Mouse (Mus musculus) embryonic fibroblast, embryonic 13.5 days (primary cell): ENCODE data around the gene Cfl1. TPM values are rescaled to one million over a fixed set of nuclear protein-coding genes. Genes with fewer than 3 reads are reported as not detected.

Source experiments
- H3K27ac ChIP-seq: 2 replicates; pipeline ENCODE4 v1.5.1; 2012; ENCODE audit warnings: low read length, control low read depth, inconsistent platforms; ENCODE audit not compliant: insufficient read depth
- H3K4me1 ChIP-seq: 2 replicates; pipeline ENCODE4 v1.6.1; 2011; ENCODE audit warnings: low read length; ENCODE audit not compliant: control insufficient read depth, insufficient read depth
- H3K4me3 ChIP-seq: 2 replicates; pipeline ENCODE4 v1.5.1; 2011; ENCODE audit warnings: mild to moderate bottlenecking, control low read depth, low read length; ENCODE audit not compliant: insufficient read depth
- CTCF ChIP-seq: IDR thresholded peaks from 2 replicates; pipeline ENCODE4 v1.5.1; 2011; ENCODE audit warnings: mild to moderate bottlenecking, control low read depth, low read length, moderate library complexity, borderline replicate concordance; ENCODE audit not compliant: insufficient read depth
- POLR2A ChIP-seq: IDR thresholded peaks from 2 replicates; pipeline ENCODE4 v1.6.1; 2011; ENCODE audit warnings: low read depth, mild to moderate bottlenecking, control low read depth, low read length, moderate library complexity
- polyA plus RNA-seq: library from polyadenylated mRNA; stranded (reverse); fragments of >200 nt; gene quantifications from 2 replicates; pipeline ENCODE4 v1.2.4, GENCODE M21; 2011; ENCODE audit warnings: low read depth; ENCODE audit not compliant: missing spikeins, insufficient read length

Gene Cfl1
- polyA plus RNA-seq, 1 experiment = 1,890 TPM

GRCm38 (mm10) chr19:5463791-5464562, 26.3 kb upstream of the Cfl1 start:
- no peak overlapping the region for H3K27ac ChIP-seq
- no peak for TF ChIP-seq POLR2A
- peak; percentile 94 for TF ChIP-seq CTCF
- H3K4me1 ChIP-seq = peaks cover 9% of the 10 kb centered on the region; the same call in 1 of the 2 replicates
- H3K4me3 ChIP-seq = no peak overlapping the region

DNA sequence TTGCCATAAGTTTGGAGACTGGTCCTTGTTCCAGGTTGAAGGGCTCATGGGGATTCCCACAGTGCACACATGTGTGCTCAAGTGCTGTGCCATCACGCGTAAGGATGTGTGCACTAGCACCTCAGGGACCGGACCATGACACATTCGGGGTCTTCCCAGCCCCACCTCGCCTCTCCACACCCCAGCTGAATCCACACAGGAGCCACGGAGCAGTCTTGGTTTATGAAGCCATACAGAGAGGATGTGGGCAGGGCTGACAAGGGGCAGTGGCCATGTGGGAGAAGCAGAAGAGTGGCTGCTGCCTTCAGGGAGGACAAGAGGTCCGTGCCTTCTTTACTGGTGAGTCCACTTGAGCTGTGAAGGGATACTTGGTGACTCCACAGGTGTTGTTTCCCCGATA, 25.2 kb upstream of the Cfl1 start:
- no peak overlapping the region for H3K27ac ChIP-seq
- H3K4me1 ChIP-seq = peaks cover 9% of the 10 kb centered on the region; the same call in 1 of the 2 replicates
- no peak for TF ChIP-seq POLR2A
- TF ChIP-seq CTCF = no peak
- H3K4me3 ChIP-seq = no peak overlapping the region

DNA sequence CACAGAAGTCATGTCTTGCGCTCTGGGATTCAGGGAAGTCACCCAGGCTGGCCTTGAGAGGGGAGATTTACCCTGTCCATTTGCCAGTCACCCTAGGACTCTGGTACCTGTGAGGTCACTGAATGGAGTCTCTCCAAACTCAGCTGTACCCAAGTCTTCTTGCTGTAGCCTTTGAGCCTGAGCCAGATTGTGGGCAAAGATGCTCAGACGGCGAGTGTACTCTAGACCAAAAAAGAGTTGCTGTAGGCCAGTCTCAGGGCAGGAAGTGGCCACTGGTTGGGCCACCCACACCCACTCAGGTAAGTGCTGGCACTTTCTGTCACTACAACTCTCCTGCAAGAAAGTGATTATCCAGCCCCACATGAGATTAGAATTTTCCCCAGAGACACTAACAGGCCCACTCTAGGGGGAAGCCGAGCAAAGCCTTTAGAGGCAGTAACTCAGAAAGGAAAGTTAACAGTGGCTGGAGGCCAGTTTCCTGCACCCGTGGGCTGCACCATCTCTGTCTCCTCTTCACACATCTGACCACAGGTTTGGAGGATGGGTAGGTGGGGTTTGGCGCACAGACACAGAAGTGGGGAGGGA, 23.2 kb upstream of the Cfl1 start:
- Histone ChIP-seq H3K4me1 (peaks cover 3% of the 10 kb centered on the region; the same call in 1 of the 2 replicates), H3K27ac (no peak overlapping the region), H3K4me3 (no peak overlapping the region)
- TF ChIP-seq CTCF = no peak
- no peak for TF ChIP-seq POLR2A

DNA sequence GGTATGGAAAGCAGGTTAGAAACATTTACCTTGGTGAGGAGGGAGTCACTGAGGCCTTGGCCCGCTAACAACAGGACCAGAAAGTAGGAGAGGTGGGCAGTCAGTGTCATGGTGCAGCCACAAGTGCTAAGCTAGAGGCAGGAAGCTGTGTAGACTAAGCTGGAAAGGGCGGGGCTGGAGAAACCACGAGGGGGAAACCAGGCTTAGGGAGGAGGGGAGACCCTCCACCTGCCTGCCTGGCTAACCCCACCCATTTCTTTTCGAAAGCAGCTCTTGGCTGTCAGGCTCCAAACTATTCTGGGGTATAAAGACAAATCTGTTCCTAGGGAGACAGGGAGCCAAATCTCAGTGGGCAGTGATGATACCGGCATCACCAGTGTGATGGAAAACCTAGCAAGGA, 21.9 kb upstream of the Cfl1 start, which contains the start of gene Ctsw:
Gene Ctsw (minus strand): TSS at position 134 of the 400 bp plus-strand sequence.
- H3K27ac ChIP-seq = no peak within 1 kb of the TSS
- TF ChIP-seq POLR2A (no peak), CTCF (no peak)
- peaks cover 3% of the 10 kb centered on the region; the same call in 1 of the 2 replicates for H3K4me1 ChIP-seq
- H3K4me3 ChIP-seq = no peak within 1 kb of the TSS

DNA sequence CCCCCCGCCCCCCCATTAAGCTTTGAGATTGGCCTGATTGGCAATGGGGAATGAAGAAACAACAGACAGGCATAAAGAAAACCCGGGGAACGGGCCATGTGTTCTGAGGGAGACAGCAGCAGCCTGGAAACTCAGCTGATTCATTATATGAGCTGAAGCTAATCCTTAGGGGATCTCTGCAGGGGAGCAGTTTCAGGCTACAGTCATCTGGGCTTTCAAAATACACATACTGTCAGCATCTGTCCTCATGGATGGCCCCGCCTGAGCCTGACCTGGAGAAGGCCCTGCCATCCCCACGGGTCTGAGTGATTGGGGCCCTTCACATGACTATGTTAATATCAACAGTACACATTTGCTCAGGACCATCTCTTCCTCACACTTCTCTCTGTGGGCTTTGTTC, 18.4 kb upstream of the Cfl1 start:
- H3K4me3 ChIP-seq = no peak overlapping the region
- no peak for TF ChIP-seq CTCF
- no peak for TF ChIP-seq POLR2A
- no peaks in the 10 kb centered on the region for H3K4me1 ChIP-seq
- H3K27ac ChIP-seq = peak overlapping the region; percentile 72

DNA sequence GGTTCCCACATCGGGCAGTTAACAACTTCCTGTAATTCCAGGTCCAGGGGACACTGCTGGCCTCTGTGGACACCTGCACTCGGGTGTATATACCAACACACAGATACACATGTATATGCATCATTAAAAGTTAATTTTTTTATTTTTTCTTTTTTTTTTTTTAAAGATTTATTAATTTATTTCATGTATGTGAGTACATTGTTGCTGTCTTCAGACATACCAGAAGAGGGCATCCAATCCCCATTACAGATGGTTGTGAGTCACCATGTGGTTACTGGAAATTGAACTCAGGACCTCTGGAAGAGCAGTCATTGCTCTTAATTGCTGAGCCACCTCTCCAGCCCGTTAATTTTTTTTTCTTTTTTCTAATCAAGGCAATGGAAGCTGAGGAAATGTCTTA, 17.4 kb upstream of the Cfl1 start:
- Histone ChIP-seq H3K27ac (peak overlapping the region; percentile 99), H3K4me3 (no peak overlapping the region)

DNA sequence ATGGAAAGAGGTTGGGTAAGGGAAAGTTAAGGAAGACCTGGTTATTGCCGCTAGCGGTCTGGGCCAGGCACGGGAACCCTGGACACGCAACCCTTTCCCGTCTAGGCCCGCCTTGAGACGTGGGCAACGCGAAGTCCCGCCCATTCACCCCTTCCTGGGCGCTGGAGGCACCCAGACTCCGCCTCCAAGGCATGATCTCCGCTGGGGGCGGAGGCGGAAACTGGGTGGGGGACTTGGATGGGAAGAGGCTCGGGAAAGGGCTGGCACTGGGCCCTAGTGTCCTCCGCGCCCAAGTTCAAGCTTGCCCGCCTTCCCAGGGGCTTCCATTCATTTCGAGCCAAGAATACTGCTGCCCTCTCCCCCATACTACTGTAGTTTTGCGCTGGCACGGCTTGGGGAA, 16.5 kb upstream of the Cfl1 start, which contains the start of gene Efemp2:
Gene Efemp2 (plus strand): TSS at position 235 of the 400 bp plus-strand sequence.
- Histone ChIP-seq H3K4me3 (peak within 1 kb of the TSS; percentile 83), H3K4me1 (0 out of 2 replicates have a peak, but pooled peaks cover 3% of the 10 kb centered on the region), H3K27ac (peak within 1 kb of the TSS; percentile 99)
- TF ChIP-seq CTCF = no peak
- TF ChIP-seq POLR2A = peak; percentile 58

More for the DNA sequence above, 17.4 kb upstream of the Cfl1 start:
- no peak for TF ChIP-seq POLR2A
- H3K4me1 ChIP-seq = 0 out of 2 replicates have a peak, but pooled peaks cover 3% of the 10 kb centered on the region

- peak overlapping the region; percentile 83 for H3K4me3 ChIP-seq
- TF ChIP-seq CTCF (no peak), POLR2A (peak; percentile 62; the same call in 1 of the 2 replicates)
These were observed 15.8 kb upstream of the Cfl1 start for GRCm38 (mm10) chr19:5474281-5475068.

GRCm38 (mm10) chr19:5475069-5475714, 15.1 kb upstream of the Cfl1 start:
- Histone ChIP-seq H3K4me1 (0 out of 2 replicates have a peak, but pooled peaks cover 3% of the 10 kb centered on the region), H3K27ac (peak overlapping the region; percentile 93), H3K4me3 (peak overlapping the region; percentile 83)
- no peak for TF ChIP-seq POLR2A

More at GRCm38 (mm10) chr19:5474281-5475068, 15.8 kb upstream of the Cfl1 start:
- 0 out of 2 replicates have a peak, but pooled peaks cover 3% of the 10 kb centered on the region for H3K4me1 ChIP-seq
- peak overlapping the region; percentile 99 for H3K27ac ChIP-seq
